Mouse (Mus musculus) ES-E14 (cell line): Measurements from ENCODE around the gene Dcaf12. TPM values are rescaled to one million over a fixed set of nuclear protein-coding genes. Genes with fewer than 3 reads are reported as not detected.

Experiments
- DNase-seq: peaks from one replicate; pipeline ENCODE4 v3.0.0-alpha.2; 2013; ENCODE audit warnings: low read depth, low spot score
- H3K27ac ChIP-seq: 2 replicates; pipeline ENCODE4 v1.5.1; 2012; ENCODE audit warnings: low read depth, mild to moderate bottlenecking, low read length, moderate library complexity, mixed read lengths; ENCODE audit not compliant: poor library complexity, insufficient read depth, severe bottlenecking
- H3K36me3 ChIP-seq: 2 replicates; pipeline ENCODE4 v1.6.1; 2012; ENCODE audit warnings: mild to moderate bottlenecking, low read length, moderate library complexity, mixed read lengths; ENCODE audit not compliant: control insufficient read depth, poor library complexity, insufficient read depth, severe bottlenecking
- H3K4me1 ChIP-seq, 2 experiments: fragments of 150-350 bp in 1 of 2; sonication (generic) in 1 of 2; 2 replicates each; pipeline ENCODE4 v1.6.1; 2012; ENCODE audit warnings: low read length in 2 of 2, mild to moderate bottlenecking in 1 of 2, mixed read lengths in 1 of 2; ENCODE audit not compliant: control insufficient read depth in 2 of 2, insufficient read depth in 2 of 2, poor library complexity in 1 of 2
- H3K4me3 ChIP-seq, 2 experiments: fragments of 150-350 bp in 1 of 2; sonication (generic) in 1 of 2; 2 replicates each; pipeline ENCODE4 v1.5.1; 2012; ENCODE audit warnings: low read length in 2 of 2, low read depth in 1 of 2, mild to moderate bottlenecking in 1 of 2, mixed read lengths in 1 of 2; ENCODE audit not compliant: insufficient read depth in 1 of 2, poor library complexity in 1 of 2, severe bottlenecking in 1 of 2
- H3K9ac ChIP-seq: 2 replicates; pipeline ENCODE4 v1.6.1; 2012; ENCODE audit warnings: low read depth, mild to moderate bottlenecking, low read length, mixed read lengths; ENCODE audit not compliant: poor library complexity, insufficient read depth, severe bottlenecking
- H3K9me3 ChIP-seq: fragments of 150-350 bp; sonication (generic); 2 replicates; pipeline ENCODE4 v1.6.1; 2012; ENCODE audit warnings: low read depth, mild to moderate bottlenecking, low read length; ENCODE audit not compliant: control insufficient read depth, insufficient read depth
- CHD2 ChIP-seq: IDR thresholded peaks from 2 replicates; pipeline ENCODE4 v1.6.1; 2014; ENCODE audit warnings: mild to moderate bottlenecking, low read depth, low read length, inconsistent platforms
- HCFC1 ChIP-seq: IDR thresholded peaks from 2 replicates; pipeline ENCODE4 v1.6.1; 2012; ENCODE audit warnings: low read length, inconsistent platforms, borderline replicate concordance; ENCODE audit not compliant: insufficient read depth
- MAFK ChIP-seq: IDR thresholded peaks from 2 replicates; pipeline ENCODE4 v1.6.1; 2014; ENCODE audit warnings: mild to moderate bottlenecking, low read depth, low read length, inconsistent platforms; ENCODE audit not compliant: insufficient read depth
- ZC3H11A ChIP-seq: IDR thresholded peaks from 2 replicates; pipeline ENCODE4 v1.6.1; 2012; ENCODE audit warnings: low read depth, mild to moderate bottlenecking, inconsistent platforms, low read length, borderline replicate concordance
- ZNF384 ChIP-seq: IDR thresholded peaks from 2 replicates; pipeline ENCODE4 v1.6.1; 2012; ENCODE audit warnings: low read depth, low read length, inconsistent platforms
- in situ Hi-C, 2 experiments: fragments of 600-800 bp; cut with MboI; formaldehyde crosslinking; loops; one replicate each; pipeline ENCODE4 v1.15.1; 2025; ENCODE audit warnings: low sequenced_read_pairs in 2 of 2, inconsistent platforms in 1 of 2; ENCODE audit not compliant: unreplicated experiment in 2 of 2
- total RNA-seq: library from RNA; depleted of rRNA; stranded (reverse); fragments of 300-350 nt; gene quantifications from 2 replicates; pipeline ENCODE4 v1.2.3, GENCODE M21; 2012

Gene Dcaf12
- total RNA-seq, 1 experiment: 27.7 TPM

GRCm38 (mm10) chr4:41347839-41348238 lies 33.1 kb upstream of the Dcaf12 start:
- in situ Hi-C loops: no loop called here
- H3K36me3 ChIP-seq: no peaks in the 10 kb centered on the region
- TF ChIP-seq ZC3H11A: no peak
- TF ChIP-seq ZNF384: no peak
- no peak for TF ChIP-seq HCFC1
- TF ChIP-seq MAFK: no peak
- TF ChIP-seq CHD2: no peak
- H3K4me3 ChIP-seq: no peak overlapping the region; a peak in 1 of 4 replicates
- peaks cover 0 to 8% of the 10 kb centered on the region in 2 experiments; a peak in 2 of 4 replicates for H3K4me1 ChIP-seq
- DNase-seq: no peak
- no peak overlapping the region for H3K9ac ChIP-seq
- no peak overlapping the region for H3K27ac ChIP-seq
- no peaks in the 10 kb centered on the region for H3K9me3 ChIP-seq

- TF ChIP-seq CHD2 (no peak), ZC3H11A (no peak), HCFC1 (no peak), ZNF384 (no peak), MAFK (no peak)
- in situ Hi-C loops: no loop called here
- DNase-seq: no peak
- Histone ChIP-seq H3K9ac (no peak overlapping the region), H3K27ac (no peak overlapping the region), H3K4me3 (no peak overlapping the region), H3K36me3 (no peaks in the 10 kb centered on the region), H3K9me3 (no peaks in the 10 kb centered on the region), H3K4me1 (peaks cover 0 to 8% of the 10 kb centered on the region in 2 experiments; a peak in 2 of 4 replicates)
Measured at GRCm38 (mm10) chr4:41346011-41346410, 31.3 kb upstream of the Dcaf12 start.

- peak overlapping the region in 1 of 2 experiments; percentile 14; a peak in 1 of 4 replicates for H3K4me3 ChIP-seq
- no peaks in the 10 kb centered on the region for H3K4me1 ChIP-seq
- no peak overlapping the region for H3K9ac ChIP-seq
- TF ChIP-seq ZNF384: no peak
- TF ChIP-seq CHD2: no peak
- TF ChIP-seq HCFC1: no peak
- TF ChIP-seq MAFK: no peak
- no peak for TF ChIP-seq ZC3H11A
- DNase-seq: no peak
- in situ Hi-C loops: no loop called here
- H3K27ac ChIP-seq: no peak overlapping the region
- no peaks in the 10 kb centered on the region for H3K36me3 ChIP-seq
- no peaks in the 10 kb centered on the region for H3K9me3 ChIP-seq
Measured at GRCm38 (mm10) chr4:41340912-41341550, 26.3 kb upstream of the Dcaf12 start.

GRCm38 (mm10) chr4:41336546-41336945 lies 21.9 kb upstream of the Dcaf12 start:
- Histone ChIP-seq H3K27ac (no peak overlapping the region), H3K9me3 (no peaks in the 10 kb centered on the region), H3K4me3 (no peak overlapping the region), H3K4me1 (peaks cover 0 to 2% of the 10 kb centered on the region in 2 experiments; a peak in 2 of 4 replicates), H3K9ac (no peak overlapping the region), H3K36me3 (no peaks in the 10 kb centered on the region)
- DNase-seq: no peak
- TF ChIP-seq ZC3H11A: no peak
- no peak for TF ChIP-seq MAFK
- no peak for TF ChIP-seq CHD2
- no peak for TF ChIP-seq HCFC1
- TF ChIP-seq ZNF384: no peak
- in situ Hi-C loops: no loop called here
